Mouse (Mus musculus): Measurements from ENCODE around the gene Olfr1475.
"Not testable (repeated sequence)": the region's sequence is repeated elsewhere in the genome, so short reads cannot be mapped to it uniquely, and the experiment has no call there.

DNA sequence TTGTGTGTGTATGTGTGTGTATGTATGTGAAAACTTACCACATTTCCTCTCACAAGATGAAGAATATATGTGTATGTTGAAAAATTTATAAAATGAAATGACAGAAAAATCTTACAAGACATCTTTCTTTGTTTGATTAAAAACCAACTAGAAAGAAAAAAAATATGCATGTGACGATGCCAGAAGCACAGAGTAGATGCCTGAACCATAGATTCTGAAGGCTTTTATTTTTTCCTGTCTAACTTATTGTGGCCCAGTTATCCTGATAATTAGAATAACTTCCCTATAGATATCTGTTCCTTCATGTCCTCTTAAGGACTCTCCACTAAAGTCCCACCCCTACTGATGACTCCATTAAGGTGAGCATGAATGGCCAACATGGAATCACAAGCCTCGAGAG is 36.9 kb downstream of the Olfr1475 start, which contains the start of gene Olfr1471:
- TF ChIP-seq CTCF (IDR thresholded peaks at IDR 0.05; ENCODE audit: low read depth, low read length); POLR2A (IDR thresholded peaks at IDR 0.05; ENCODE audit: borderline replicate concordance, low read depth, low read length): not testable (repeated sequence)

Measured in bone marrow macrophage, adult 2 months (primary cell).